Mouse (Mus musculus): ENCODE results near the gene Nfx1.

Nfx1 gene

GRCm38 (mm10) chr4:40976651-40977050 is 5.9 kb downstream of the Nfx1 start:
- no peak for DNase-seq (ENCODE audit: low spot score)

GRCm38 (mm10) chr4:40979430-40979829 is 8.7 kb downstream of the Nfx1 start:
- no peak for DNase-seq (ENCODE audit: low spot score)

GRCm38 (mm10) chr4:40982486-40982885 is 11.8 kb downstream of the Nfx1 start:
- DNase-seq (ENCODE audit: low spot score), result no peak

GRCm38 (mm10) chr4:40983686-40984085 is 13.0 kb downstream of the Nfx1 start:
- DNase-seq (ENCODE audit: low spot score), result no peak

DNA sequence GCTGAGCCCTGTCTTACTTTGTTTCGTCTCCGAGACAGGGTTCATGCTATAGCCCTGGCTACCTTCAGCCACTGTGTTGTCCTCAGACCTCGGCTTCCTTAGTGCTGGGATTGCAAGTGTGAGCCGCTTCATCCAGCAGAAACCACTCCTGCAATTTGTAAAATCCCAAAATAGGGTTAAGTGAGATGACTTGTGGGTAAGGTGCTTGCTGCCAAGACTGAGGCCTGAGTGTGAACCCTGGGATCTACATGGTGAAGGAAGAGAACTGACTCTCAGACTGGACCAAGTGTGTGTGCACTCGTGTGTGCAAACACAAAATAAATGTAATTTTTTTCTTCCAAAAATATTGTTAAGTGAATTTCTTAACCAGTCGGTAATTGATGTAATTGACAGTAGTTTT is 18.9 kb downstream of the Nfx1 start:
- no peak for DNase-seq (ENCODE audit: low spot score)

DNA sequence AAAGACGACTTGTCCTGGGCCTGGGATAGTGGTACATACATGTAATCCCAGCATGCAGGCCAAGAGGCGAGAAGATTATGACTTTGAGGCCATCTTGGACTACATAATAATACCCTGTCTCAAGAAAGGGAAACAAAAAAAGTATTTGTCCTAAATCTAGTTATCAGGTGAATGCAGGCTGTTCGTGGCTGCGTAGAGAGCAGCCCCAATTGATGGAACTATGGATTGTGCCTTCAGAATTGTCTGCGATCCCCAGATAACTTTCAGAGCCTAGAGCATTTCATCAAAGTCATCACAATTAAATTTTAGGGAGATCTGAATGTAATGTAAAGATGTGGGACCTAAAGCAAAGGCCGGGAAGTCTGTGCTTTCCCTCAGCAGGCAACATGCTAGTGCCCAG is 25.6 kb downstream of the Nfx1 start:
- DNase-seq (ENCODE audit: low spot score), result no peak

DNA sequence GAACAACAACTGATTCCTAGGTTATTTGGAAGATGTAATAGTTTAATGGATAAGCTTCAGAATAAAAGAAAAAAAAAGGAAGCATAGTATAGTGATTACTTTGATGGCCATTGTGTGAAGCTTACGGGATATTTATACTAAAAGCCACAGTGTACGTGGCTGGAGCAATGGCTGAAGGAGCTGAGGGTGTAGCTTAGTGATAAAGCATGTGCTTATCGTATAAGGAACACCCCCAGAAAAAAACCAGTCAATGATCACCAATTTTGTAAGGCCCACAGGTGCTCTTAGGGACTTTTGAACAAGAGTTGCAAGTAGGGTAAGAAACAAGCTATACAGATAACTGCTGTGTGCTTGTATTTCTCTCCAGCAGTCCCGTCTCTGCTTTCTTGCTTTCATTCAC is 27.2 kb downstream of the Nfx1 start:
- DNase-seq (ENCODE audit: low spot score), result no peak

- no peak for DNase-seq (ENCODE audit: low spot score)
These were observed 29.6 kb downstream of the Nfx1 start for GRCm38 (mm10) chr4:41000271-41000670.

DNA sequence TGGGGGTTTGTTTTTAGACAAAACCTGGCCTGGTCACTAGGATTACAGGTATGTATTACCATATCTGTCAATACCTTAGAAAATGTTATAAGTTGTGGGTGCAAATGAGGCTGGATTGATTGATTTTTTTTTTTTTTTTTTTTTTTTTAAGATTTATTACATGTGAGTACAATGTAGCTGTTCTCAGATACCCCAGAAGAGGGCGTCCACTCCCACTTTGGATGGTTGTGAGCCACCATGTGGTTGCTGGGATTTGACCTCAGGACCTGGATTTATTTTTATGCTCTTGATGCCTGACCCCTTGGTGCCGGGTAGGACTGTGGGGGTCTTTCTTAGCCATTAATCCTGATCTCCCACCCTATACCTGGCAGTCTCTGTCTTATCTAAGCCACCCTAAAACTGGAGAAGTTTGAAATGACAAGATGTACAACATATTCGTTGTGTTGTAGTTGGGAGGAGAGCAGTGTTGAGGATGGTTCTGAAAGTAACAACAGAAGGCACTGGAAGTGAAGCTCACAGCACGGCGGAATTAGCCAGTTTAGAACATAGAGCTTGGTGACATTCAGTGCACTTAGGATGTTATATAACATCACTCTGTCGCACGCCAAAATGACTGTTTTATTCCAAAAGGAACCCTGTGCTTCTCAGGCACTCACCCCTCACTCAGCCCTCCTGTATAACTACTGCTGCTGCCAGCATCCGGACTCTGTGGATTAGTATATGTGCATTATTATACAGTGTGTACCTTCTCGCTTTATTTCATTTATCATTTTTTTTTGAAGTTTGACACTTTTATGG is 30.3 kb downstream of the Nfx1 start:
- DNase-seq (ENCODE audit: low spot score), result no peak

GRCm38 (mm10) chr4:41013351-41013750 is 42.6 kb downstream of the Nfx1 start:
- no peak for DNase-seq (ENCODE audit: low spot score)

DNA sequence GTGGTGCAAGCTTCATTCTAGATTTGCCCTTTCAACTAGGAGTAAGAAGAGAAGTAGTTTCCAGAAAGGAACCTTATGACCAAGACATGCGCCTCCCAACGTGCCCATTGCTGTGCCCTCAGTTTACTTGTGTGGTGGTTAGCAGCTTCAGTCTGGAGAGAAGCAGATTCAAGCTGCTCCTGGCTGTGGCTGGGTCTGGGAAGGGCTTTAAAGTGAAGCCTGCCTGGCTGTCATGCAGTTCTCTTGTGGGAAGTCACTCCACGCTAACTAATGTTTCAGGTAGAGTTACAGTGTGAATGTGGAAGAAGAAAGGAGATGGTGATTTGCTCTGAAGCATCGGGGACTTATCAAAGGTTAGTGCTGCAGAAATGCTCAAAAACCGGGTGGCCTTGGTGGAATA is 45.1 kb downstream of the Nfx1 start:
- DNase-seq (ENCODE audit: low spot score), result no peak

DNA sequence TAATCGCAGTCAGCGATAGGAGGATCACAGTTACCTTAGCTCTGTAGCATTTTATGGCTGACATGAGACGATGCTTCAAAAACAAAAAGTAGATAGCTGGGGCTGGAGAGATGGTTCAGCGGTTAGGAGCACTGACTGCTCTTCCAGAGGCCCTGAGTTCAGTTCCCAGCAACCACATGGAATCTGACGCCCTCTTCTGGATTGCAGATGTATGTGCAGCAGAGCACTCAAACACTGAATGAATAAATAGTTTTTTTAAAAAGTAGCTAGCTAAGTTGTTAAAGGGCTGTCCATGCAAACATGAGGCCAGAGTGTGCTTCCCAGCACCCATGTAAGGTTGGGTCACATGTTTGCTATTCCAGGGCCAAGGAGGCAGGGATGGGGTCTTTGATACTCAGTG is 50.4 kb downstream of the Nfx1 start:
- DNase-seq (ENCODE audit: low spot score), result no peak

DNA sequence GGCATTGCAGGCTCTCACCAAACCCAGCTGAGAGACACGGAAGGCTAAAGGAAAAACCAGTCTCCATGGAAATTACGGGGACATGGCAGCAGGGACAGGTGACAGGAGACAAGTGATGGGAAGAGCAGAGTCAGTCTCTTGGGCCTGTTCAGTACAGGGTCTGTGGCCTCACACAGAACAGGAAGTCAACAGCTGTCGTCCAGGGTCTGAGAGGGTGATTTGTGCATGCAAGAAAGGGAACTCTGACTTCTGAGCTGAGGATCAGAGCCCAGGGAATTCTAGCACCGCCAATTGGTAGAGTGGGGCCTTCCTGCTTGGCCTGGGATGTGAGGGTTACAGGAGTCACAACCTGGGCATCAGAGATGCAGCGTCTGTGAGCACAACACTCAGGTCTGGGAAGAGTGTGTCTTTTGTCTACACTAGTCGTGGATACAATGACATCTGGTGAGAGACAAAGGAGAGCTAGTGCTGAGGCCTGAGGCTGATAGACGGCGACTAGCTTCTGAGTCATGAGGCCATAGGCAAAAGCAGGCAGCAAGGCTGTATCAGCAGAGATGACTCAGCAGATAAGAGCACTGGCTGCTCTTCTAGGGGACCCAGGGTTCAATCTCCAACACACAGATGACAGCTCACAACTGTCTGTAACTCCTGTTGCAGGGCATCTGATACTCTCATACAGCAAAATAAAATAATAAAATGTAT is 55.5 kb downstream of the Nfx1 start:
- no peak for DNase-seq (ENCODE audit: low spot score)

DNA sequence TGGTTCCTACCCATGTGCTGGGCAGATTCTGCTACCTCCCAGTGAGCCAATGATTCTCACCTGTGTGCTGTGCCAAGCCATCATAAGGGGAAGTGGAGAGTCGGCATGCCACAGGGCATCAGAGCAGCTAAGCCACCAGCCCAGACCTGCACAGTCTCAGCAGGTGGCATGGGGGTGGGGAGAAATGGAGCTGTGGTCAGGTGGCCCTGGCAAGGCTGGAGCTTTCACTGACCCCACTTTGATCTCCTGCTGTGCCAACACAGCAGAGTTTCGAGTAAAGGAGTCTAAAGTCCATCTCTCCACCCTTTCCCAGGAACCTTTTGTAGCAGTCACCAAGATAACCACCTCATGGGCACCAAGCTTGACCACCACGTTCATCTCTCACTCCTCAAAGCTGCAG is 57.2 kb downstream of the Nfx1 start:
- no peak for DNase-seq (ENCODE audit: low spot score)

DNA sequence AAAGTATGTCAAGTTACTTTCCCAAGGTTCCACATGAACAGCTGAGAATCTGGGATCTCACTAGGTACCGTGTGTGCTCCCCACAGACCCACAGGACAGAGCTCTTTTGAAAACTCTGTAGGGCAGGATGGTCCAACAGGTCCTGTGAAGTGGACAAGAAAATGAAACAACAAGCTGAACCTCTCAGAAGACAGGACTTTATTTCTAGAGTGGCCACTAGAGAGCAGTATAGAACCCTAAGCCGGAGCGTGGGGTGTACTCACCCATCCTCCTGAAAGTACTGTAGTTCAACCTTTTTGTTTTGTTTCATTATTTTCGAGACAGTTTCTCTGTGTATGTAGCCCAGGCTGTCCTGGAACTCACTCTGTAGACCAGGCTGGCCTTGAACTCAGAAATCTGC is 57.6 kb downstream of the Nfx1 start:
- no peak for DNase-seq (ENCODE audit: low spot score)

DNA sequence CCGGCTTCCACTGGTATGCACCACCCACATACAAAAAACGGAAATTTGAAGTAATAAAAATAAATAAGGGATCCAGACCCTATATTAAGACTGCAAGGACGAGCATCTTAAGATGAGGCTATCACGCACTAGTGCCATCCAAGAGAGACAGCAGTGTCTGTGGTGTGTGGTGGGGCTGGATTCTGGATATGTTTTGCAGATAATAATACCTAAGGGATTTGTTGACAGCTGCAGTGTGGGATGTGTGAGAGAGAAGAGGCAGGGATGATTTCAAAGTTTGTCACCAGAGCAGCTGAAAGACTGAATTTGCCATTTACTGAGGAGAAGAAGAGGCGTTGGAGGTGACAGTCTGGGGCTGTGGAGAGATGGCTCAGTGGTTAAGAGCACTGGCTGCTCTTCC is 58.7 kb downstream of the Nfx1 start:
- DNase-seq (ENCODE audit: low spot score), result no peak

DNA sequence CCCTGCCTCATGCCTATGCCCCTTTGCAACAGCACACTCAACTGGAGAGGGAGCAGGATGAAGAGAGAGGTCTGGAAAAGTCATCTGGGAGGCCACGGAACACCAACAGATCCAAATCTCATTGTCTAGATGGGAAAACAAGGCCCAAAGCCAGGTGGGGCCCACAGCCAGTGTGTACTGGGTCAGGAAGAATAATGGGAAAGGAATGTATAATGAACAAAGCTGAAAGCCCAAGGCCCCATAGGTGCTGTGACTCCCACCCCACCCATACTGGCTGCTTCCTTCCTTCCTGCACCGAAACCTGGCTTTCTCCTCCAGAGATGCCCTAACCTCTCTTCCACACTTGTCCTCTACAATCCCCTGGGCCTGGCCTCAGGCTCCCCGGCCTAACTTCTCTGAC is 60.5 kb downstream of the Nfx1 start:
- no peak for DNase-seq (ENCODE audit: low spot score)

DNA sequence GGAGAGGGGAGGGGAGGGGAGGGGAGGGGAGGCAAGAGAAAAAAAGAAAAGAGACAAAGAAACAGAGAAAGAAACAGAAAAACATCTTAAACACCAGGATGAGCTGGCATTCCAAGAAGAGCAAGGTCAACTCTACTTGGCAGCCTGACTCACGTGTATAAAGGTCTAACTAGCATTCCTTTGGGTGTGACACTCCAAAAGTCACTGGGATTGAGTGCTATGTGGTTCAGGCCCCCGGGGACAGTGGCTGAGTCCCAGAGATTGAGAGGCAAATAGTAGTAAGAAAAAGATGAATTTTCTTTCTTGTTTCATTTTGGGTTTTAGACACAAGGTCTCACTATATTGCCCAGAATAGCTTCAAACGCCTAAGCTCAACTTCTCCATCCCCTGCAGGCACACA is 67.2 kb downstream of the Nfx1 start:
- DNase-seq (ENCODE audit: low spot score), result no peak

GRCm38 (mm10) chr4:41040983-41041382 is 70.3 kb downstream of the Nfx1 start:
- no peak for DNase-seq (ENCODE audit: low spot score)

GRCm38 (mm10) chr4:41042880-41043279 is 72.2 kb downstream of the Nfx1 start:
- DNase-seq (ENCODE audit: low spot score), result no peak

GRCm38 (mm10) chr4:41043961-41044360 is 73.3 kb downstream of the Nfx1 start:
- no peak for DNase-seq (ENCODE audit: low spot score)

DNA sequence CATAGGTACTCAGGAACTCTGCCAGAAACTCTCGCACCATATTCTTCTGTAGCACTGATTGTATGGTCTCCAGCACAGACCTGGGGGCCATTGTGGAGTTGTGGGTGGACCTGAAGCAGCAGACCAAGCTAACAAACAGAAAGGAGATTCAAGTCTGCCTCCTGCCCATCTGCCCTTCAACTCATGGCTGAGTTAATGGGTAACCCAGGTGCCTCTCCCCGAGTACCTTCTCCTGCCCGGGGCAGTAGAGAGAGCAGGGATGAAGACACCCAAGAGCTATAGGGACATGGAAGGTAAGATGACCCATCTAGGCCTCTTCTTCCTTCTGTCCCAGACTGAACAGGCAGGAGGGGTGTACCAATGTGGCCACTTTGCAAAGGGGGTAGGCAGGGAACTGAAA is 74.6 kb downstream of the Nfx1 start:
- no peak for DNase-seq (ENCODE audit: low spot score)

- DNase-seq (ENCODE audit: low spot score), result no peak
These were observed 75.6 kb downstream of the Nfx1 start for GRCm38 (mm10) chr4:41046254-41046795.

Measured in lung, postnatal 25 days (tissue).